Mouse (Mus musculus): ENCODE measurements around the gene Angel1. TPM values are rescaled to one million over a fixed set of nuclear protein-coding genes. Genes with fewer than 3 reads are reported as not detected.

The Angel1 gene
- polyA plus RNA-seq, 1 experiment from 2014 or later: 11.4 TPM

DNA sequence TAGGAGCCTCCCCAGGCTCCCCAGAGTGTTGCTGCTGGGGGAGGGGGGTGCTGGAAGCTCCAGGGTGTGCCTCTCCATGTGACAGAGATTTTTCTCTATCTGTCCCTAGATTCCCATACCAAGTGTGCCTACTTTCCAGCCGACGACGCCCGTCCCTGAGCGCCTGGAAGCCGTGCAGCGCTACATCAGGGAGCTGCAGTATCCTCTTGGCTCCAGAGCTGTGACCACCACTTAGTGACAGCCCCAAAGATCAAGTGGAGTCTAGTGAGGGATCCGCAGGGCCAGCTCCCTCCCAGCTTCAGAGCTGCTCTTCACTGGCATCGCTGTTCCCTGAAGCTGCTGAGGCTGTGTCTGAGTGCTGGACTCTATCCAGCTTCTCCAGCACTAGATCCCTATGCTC lies 41.0 kb downstream of the Angel1 start:
- Histone ChIP-seq H3K4me1 (peaks cover 61% of the 10 kb centered on the region), H3K9me3 (no peaks in the 10 kb centered on the region), H3K27ac (no peak overlapping the region), H3K4me3 (no peak overlapping the region), H3K36me3 (peaks cover 21% of the 10 kb centered on the region), H3K27me3 (ENCODE audit: insufficient read depth, poor library complexity, severe bottlenecking) (0 out of 2 replicates have a peak, but pooled peaks cover 2% of the 10 kb centered on the region)
- WGBS: 50% methylated on average over 9 of the region's 9 CpGs
- no peak for DNase-seq (ENCODE audit: low spot score)

DNA sequence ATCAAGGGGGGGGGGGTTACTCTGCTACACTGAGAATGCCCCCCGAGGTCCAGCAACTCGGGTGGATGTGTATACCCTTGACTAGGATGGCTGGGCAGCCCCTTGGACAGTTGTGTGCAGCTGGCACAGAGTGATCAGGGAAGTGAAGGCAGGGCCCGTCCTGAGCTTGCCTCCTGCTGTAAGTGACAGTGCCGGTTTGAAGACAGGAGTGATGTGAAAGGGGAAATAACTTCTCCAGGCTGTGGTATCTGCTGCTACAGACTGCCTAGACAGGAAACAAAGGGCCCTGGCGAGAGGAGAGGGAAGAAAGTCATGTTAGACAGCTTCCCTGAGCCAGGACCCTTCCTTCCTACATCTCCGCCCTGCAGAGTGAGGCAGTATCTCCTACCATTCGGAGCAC lies 42.6 kb downstream of the Angel1 start:
- Histone ChIP-seq H3K27ac (0 out of 2 replicates have a peak overlapping the region, but pooled peaks have one; percentile 17), H3K4me1 (peaks cover 67% of the 10 kb centered on the region), H3K36me3 (peaks cover 10% of the 10 kb centered on the region; the same call in 1 of the 2 replicates), H3K4me3 (no peak overlapping the region), H3K27me3 (ENCODE audit: insufficient read depth, poor library complexity, severe bottlenecking) (0 out of 2 replicates have a peak, but pooled peaks cover 2% of the 10 kb centered on the region), H3K9me3 (no peaks in the 10 kb centered on the region)
- WGBS: 55% methylated on average over 7 of the region's 7 CpGs
- no peak for DNase-seq (ENCODE audit: low spot score)

DNA sequence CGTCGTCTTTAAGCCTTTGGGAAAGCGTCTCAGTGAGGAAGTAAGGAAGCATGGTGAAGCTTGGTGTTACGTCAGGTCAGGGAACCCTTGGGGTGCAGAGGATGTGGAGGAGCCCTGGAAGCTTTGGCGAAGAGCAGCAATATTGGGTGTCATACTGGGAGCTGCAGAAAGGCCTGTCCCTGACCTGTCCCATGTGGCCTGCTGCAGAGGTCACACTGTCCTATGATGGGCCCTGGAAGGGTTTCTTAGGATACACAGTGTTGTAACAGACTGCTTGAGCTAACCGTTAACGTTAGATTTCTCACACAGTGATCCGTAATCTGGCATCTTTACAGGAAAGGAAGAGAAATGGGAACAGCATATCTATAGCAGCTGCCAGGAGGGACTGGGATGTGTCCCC lies 44.1 kb downstream of the Angel1 start:
- Histone ChIP-seq H3K27me3 (ENCODE audit: insufficient read depth, poor library complexity, severe bottlenecking) (peaks cover 8% of the 10 kb centered on the region), H3K4me1 (peaks cover 56% of the 10 kb centered on the region), H3K36me3 (peaks cover 10% of the 10 kb centered on the region; the same call in 1 of the 2 replicates), H3K4me3 (no peak overlapping the region), H3K9me3 (no peaks in the 10 kb centered on the region), H3K27ac (no peak overlapping the region)
- no peak for DNase-seq (ENCODE audit: low spot score)
- 81% methylated on average over 8 of the region's 8 CpGs for WGBS

DNA sequence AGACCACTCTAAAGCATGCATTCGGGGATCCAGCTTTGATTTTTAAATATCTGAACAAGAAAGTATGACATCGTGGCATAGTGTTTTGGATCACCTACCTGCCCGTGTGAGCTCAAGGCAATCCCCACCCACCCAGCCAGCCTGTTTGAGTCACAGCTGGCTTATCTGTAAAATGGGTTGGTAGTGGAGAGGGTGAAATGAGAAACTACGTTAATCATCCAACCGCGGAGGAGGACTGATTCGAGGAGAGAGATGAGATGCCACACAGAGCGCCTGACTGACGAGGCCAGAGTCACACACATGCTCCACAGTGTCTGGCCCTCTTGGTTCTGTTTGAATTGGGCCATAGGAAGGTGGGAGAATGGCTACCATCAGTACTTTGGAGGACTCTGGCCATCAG lies 44.6 kb downstream of the Angel1 start:
- WGBS: 76% methylated on average over 9 of the region's 9 CpGs
- Histone ChIP-seq H3K9me3 (no peaks in the 10 kb centered on the region), H3K4me1 (peaks cover 51% of the 10 kb centered on the region), H3K27ac (no peak overlapping the region), H3K4me3 (no peak overlapping the region), H3K27me3 (ENCODE audit: insufficient read depth, poor library complexity, severe bottlenecking) (peaks cover 12% of the 10 kb centered on the region), H3K36me3 (peaks cover 8% of the 10 kb centered on the region; the same call in 1 of the 2 replicates)
- no peak for DNase-seq (ENCODE audit: low spot score)

DNA sequence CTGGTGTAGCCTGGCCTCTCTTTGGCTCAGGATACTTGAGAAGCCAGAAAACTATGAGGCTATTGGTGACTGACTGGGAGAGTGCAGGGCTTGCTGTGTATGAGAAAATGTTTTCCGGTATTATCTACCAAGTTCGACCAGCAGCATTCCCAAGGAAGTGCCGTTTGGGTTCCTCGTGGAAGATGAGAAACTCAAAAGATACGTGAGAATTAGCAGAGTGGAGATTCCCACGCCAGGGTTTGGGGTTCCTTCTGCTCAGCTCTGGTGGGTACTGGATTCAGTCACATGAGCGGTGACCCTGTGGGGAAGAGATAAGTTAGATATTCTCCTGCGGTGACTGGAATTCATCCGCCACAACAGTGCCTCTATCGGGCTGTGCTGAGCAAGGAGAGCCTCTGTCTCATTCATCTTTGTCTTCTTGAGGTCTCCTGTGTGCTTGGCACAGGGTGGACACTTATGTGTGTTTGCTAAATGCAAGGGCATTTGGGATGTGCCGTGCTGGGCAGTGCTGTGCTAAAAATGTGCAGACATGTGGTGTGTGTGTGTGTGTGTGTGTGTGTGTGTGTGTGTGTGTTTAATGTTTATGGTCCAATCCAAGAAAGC lies 45.6 kb downstream of the Angel1 start:
- H3K27ac ChIP-seq: peak overlapping the region; percentile 93
- no peak for DNase-seq (ENCODE audit: low spot score)

DNA sequence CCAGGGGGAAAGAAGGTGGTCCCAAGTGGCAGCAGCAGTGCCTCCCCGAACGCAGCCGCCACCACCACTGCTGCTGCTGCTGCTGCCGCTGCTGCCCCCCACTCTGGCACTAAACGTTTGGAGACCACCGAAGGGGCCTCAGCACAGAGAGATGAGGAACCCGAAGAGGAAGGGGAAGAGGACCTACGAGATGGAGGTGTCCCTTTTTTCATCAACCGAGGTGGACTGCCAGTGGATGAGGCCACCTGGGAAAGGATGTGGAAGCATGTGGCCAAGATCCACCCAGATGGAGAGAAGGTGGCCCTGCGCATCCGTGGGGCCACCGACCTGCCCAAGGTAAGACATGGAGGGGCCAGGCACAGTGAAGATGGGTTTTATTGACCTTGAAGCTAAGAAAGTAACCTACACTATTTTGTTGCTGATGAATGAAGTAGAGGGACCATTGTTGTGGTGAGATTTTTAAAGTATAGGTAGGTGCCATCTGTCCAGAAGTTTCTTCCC lies 46.2 kb downstream of the Angel1 start:
- Histone ChIP-seq H3K36me3 (no peaks in the 10 kb centered on the region; the same call in 1 of the 2 replicates), H3K27me3 (ENCODE audit: insufficient read depth, poor library complexity, severe bottlenecking) (peaks cover 17% of the 10 kb centered on the region), H3K9me3 (no peaks in the 10 kb centered on the region), H3K4me3 (peak overlapping the region; percentile 88), H3K27ac (peak overlapping the region; percentile 93), H3K4me1 (peaks cover 45% of the 10 kb centered on the region)
- DNase-seq (ENCODE audit: low spot score): no peak
- 35% methylated on average over 12 of the region's 12 CpGs for WGBS

More for the DNA sequence above, 45.6 kb downstream of the Angel1 start:
- Histone ChIP-seq H3K4me1 (peaks cover 51% of the 10 kb centered on the region), H3K27me3 (ENCODE audit: insufficient read depth, poor library complexity, severe bottlenecking) (peaks cover 17% of the 10 kb centered on the region), H3K4me3 (peak overlapping the region; percentile 88), H3K9me3 (no peaks in the 10 kb centered on the region), H3K36me3 (peaks cover 4% of the 10 kb centered on the region; the same call in 1 of the 2 replicates)
- WGBS: 15% methylated on average over 11 of the region's 11 CpGs

DNA sequence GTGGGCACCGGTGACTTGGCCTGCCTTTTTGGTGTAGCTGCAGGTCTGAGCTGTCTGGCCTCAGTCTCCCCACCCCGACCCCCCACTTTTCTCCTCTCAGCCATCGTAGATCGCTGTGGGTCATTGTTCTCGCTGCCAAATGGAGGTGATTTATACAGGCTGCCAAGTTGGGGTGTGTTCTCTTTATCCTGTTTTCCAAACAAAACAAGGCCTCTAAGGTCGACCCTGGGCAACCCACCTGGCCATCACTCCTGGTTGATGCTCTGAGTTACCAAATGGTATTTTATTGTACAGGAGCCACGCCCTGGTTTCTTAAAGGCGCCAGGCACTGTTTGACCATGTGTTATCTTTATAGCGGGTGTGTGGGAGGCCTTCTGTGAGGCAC lies 46.7 kb downstream of the Angel1 start:
- H3K4me3 ChIP-seq: peak overlapping the region; percentile 88
- 0 out of 2 replicates have a peak, but pooled peaks cover under 1% of the 10 kb centered on the region for H3K9me3 ChIP-seq
- H3K36me3 ChIP-seq: no peaks in the 10 kb centered on the region; the same call in 1 of the 2 replicates
- WGBS: 10% methylated on average over 9 of the region's 9 CpGs
- peak overlapping the region; percentile 93 for H3K27ac ChIP-seq
- no peak for DNase-seq (ENCODE audit: low spot score)
- H3K4me1 ChIP-seq: peaks cover 44% of the 10 kb centered on the region
- H3K27me3 ChIP-seq (ENCODE audit: insufficient read depth, poor library complexity, severe bottlenecking): peaks cover 17% of the 10 kb centered on the region

DNA sequence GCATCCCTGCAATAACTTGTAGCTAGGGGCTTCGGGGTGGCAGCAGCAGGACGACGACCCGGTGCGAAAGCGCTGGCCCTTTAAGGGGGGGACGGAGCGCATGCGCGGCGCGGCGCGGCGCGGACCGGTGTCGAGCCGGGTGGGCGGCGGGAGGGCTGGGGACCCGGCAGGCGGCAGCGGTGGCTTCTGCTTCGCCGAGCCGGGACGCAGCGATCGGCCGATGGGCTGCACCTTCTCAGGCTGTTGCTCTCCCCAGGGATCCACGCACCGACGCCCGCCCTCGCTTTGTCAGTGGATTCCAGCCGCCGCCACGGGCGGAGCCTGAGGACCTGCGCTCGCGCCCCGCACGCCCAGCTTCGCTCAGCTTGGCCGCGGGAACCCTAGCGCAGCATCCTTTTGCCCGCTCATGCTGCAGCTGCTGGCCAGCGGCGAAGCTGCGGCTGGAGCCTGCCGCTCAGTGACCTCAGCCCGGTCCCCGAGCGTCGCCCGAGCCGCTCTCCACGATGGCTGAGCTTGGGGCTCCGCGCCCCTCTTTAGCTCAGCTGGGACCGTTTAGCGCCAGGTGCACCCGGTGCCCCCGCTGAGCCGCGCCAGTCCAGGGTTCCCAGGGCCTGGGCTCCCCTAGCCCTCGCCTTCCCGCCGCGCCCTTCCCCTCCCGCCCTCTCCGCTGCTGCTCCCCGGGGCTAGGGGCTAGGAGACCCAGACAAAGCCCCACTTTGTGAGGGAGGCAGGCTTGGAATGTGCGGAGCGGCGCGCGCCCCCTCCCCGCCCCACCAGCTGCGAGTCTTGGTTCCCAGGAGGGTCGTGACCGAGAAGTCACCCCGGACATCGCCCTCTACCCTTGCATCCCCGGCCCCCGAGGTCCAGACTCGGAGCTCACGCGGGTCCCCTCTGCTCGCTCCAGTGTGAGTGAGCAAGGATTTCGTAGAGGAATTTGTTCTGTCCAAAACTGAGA lies 47.4 kb downstream of the Angel1 start, which contains the start of gene Vash1:
Gene Vash1 (plus strand): TSS at position 110 of the 955 bp plus-strand sequence.
- Histone ChIP-seq H3K9me3 (0 out of 2 replicates have a peak, but pooled peaks cover 4% of the 10 kb centered on the region), H3K4me3 (peak within 1 kb of the TSS; percentile 88), H3K4me1 (peaks cover 44% of the 10 kb centered on the region), H3K27me3 (ENCODE audit: insufficient read depth, poor library complexity, severe bottlenecking) (peaks cover 17% of the 10 kb centered on the region), H3K27ac (peak within 1 kb of the TSS; percentile 93), H3K36me3 (no peaks in the 10 kb centered on the region)
- WGBS: under 1% methylated on average over 91 of the region's 94 CpGs
- DNase-seq (ENCODE audit: low spot score): no peak

DNA sequence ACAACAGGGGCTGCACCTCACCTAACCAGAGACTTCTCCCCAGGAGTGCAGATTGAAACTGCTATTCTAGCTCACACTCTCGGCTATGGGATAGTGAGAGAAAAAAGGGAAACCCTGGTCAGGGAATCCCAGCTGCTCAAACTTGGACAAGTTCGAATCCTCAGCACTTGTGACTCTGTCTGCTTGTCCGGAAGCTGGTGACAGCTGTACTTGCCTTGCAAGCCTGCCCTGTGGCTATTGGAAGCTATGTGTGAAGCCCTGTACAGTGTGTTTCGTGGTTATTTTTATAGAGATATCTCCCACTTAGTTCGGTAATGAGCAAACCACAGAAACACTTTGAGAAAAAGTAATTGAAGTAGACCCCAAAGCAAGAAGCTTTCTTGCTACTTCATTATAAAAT lies 53.8 kb downstream of the Angel1 start:
- Histone ChIP-seq H3K27me3 (ENCODE audit: insufficient read depth, poor library complexity, severe bottlenecking) (peaks cover 12% of the 10 kb centered on the region), H3K36me3 (no peaks in the 10 kb centered on the region), H3K4me1 (peaks cover 8% of the 10 kb centered on the region), H3K9me3 (0 out of 2 replicates have a peak, but pooled peaks cover 4% of the 10 kb centered on the region), H3K27ac (no peak overlapping the region), H3K4me3 (no peak overlapping the region)
- WGBS: 60% methylated on average over 5 of the region's 5 CpGs
- DNase-seq (ENCODE audit: low spot score): no peak

DNA sequence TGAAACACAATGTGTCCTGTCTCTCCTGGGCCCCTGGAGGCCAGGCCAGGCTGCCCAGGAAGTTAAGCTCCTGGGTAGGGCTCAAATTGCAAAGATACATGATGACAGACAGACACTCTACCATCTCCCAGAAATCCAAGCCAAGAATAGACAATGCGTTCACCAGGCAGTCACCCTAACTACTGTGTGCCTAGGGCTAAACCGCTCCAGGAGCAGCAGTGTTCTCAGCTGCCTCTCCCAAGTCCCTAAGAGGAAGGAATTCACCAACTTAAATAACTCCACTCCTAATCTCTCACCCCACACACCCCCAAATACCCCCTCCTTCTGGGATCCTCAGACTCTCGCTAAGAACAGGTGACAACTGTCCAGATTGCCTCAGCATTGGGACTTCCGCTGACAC lies 54.2 kb downstream of the Angel1 start:
- Histone ChIP-seq H3K4me1 (peaks cover 8% of the 10 kb centered on the region), H3K27me3 (ENCODE audit: insufficient read depth, poor library complexity, severe bottlenecking) (peaks cover 9% of the 10 kb centered on the region; the same call in 1 of the 2 replicates), H3K9me3 (0 out of 2 replicates have a peak, but pooled peaks cover 4% of the 10 kb centered on the region), H3K36me3 (no peaks in the 10 kb centered on the region), H3K27ac (peak overlapping the region; percentile 54; the same call in 1 of the 2 replicates), H3K4me3 (no peak overlapping the region)
- no peak for DNase-seq (ENCODE audit: low spot score)
- 54% methylated on average over 4 of the region's 4 CpGs for WGBS

DNA sequence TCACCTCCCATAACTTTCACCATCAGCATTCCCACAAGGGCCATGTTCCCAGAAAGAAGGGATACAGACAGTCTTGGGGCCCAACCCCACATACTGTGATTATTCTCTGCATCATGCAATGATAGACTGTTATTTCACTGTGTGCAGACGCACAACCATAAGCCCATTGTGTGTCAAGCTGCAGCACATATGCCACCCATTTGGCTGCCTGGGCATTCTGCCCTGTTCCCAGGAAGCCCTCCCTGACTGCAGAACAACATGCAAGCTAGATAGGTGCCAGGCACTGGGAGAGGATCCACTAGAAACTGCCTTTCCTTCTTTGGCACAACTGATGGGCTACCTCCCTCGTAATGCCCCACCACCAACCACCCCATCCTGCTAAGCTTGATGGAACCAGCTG lies 57.9 kb downstream of the Angel1 start:
- no peaks in the 10 kb centered on the region for H3K27me3 ChIP-seq (ENCODE audit: insufficient read depth, poor library complexity, severe bottlenecking)
- WGBS: 86% methylated on average over 2 of the region's 2 CpGs

DNA sequence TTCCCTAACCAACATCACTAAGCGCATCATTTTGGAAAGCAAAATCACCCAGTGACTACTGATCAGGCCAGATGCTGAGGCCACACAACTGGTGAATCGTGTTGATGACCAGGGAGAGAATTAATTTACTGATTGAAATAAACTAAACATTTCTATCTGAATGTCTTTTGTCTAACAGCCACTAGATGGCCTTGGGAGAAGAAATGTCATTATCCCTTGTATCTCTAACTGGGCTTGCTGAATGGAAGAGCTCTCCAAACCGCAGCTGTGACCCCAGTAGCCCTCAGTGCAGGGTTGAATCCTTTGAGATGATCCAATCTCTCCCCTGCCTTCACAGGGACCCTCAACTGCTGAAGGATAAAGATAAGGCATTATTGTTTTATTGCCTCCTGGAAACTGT lies 60.6 kb downstream of the Angel1 start:
- H3K27me3 ChIP-seq (ENCODE audit: insufficient read depth, poor library complexity, severe bottlenecking): no peaks in the 10 kb centered on the region
- no peaks in the 10 kb centered on the region for H3K36me3 ChIP-seq
- DNase-seq (ENCODE audit: low spot score): no peak
- no peak overlapping the region for H3K4me3 ChIP-seq
- no peaks in the 10 kb centered on the region for H3K4me1 ChIP-seq
- no peaks in the 10 kb centered on the region for H3K9me3 ChIP-seq
- H3K27ac ChIP-seq: no peak overlapping the region
- WGBS: 62% methylated on average over 3 of the region's 3 CpGs

More for the DNA sequence above, 57.9 kb downstream of the Angel1 start:
- Histone ChIP-seq H3K27ac (no peak overlapping the region), H3K4me3 (no peak overlapping the region), H3K4me1 (peaks cover 8% of the 10 kb centered on the region), H3K9me3 (no peaks in the 10 kb centered on the region), H3K36me3 (no peaks in the 10 kb centered on the region)
- DNase-seq (ENCODE audit: low spot score): no peak
